Mouse (Mus musculus) hindbrain, embryonic 13.5 days (tissue): ENCODE measurements around the gene 2810408A11Rik. TPM values are rescaled to one million over a fixed set of nuclear protein-coding genes. Genes with fewer than 3 reads are reported as not detected.

Experiments
- ATAC-seq: fragments of 200-750 bp; cut with Nextera tagmentation; 2 replicates; pipeline ENCODE4 v1.8.0; 2017; ENCODE audit warnings: moderate TSS enrichment; ENCODE audit not compliant: low FRiP score
- H3K27ac ChIP-seq: fragments of 300-500 bp; sonication (generic); 2 replicates; pipeline ENCODE4 v1.5.1; 2015; ENCODE audit warnings: inconsistent platforms, mild to moderate bottlenecking, moderate library complexity
- H3K27me3 ChIP-seq: fragments of 300-500 bp; sonication (generic); 2 replicates; pipeline ENCODE4 v1.6.1; 2015; ENCODE audit warnings: mild to moderate bottlenecking, inconsistent platforms
- H3K36me3 ChIP-seq: fragments of 300-500 bp; sonication (generic); 2 replicates; pipeline ENCODE4 v1.6.1; 2015; ENCODE audit warnings: mild to moderate bottlenecking, inconsistent platforms
- H3K4me1 ChIP-seq: fragments of 300-500 bp; sonication (generic); replicated peaks from 2 replicates; pipeline ENCODE4 v1.6.1; 2015; ENCODE audit warnings: inconsistent platforms
- H3K4me2 ChIP-seq: fragments of 300-500 bp; sonication (generic); 2 replicates; pipeline ENCODE4 v1.6.1; 2015; ENCODE audit warnings: inconsistent platforms, mild to moderate bottlenecking, moderate library complexity
- H3K4me3 ChIP-seq: fragments of 300-500 bp; sonication (generic); 2 replicates; pipeline ENCODE4 v1.5.1; 2015; ENCODE audit warnings: mild to moderate bottlenecking, inconsistent platforms
- H3K9ac ChIP-seq: fragments of 300-500 bp; sonication (generic); 2 replicates; pipeline ENCODE4 v1.6.1; 2015; ENCODE audit warnings: mild to moderate bottlenecking, inconsistent platforms
- H3K9me3 ChIP-seq: fragments of 300-500 bp; sonication (generic); 2 replicates; pipeline ENCODE4 v1.6.1; 2016; ENCODE audit warnings: inconsistent platforms
- WGBS: fragments of 180-500 bp; shearing (Covaris S2); methylation state at CpG from one replicate; pipeline ENCODE4 v1.1.7; 2015; 5-methylcytosine and 5-hydroxymethylcytosine counted together
- polyA plus RNA-seq: library from polyadenylated mRNA; unstranded; fragments of >200 nt; fragmentation: Nextera tagmentation; extraction: Ambion mirVana; gene quantifications from 2 replicates; pipeline ENCODE4 v1.2.1, GENCODE M21; 2015

Gene 2810408A11Rik
- polyA plus RNA-seq, 1 experiment from 2014 or later, result 10.3 TPM

DNA sequence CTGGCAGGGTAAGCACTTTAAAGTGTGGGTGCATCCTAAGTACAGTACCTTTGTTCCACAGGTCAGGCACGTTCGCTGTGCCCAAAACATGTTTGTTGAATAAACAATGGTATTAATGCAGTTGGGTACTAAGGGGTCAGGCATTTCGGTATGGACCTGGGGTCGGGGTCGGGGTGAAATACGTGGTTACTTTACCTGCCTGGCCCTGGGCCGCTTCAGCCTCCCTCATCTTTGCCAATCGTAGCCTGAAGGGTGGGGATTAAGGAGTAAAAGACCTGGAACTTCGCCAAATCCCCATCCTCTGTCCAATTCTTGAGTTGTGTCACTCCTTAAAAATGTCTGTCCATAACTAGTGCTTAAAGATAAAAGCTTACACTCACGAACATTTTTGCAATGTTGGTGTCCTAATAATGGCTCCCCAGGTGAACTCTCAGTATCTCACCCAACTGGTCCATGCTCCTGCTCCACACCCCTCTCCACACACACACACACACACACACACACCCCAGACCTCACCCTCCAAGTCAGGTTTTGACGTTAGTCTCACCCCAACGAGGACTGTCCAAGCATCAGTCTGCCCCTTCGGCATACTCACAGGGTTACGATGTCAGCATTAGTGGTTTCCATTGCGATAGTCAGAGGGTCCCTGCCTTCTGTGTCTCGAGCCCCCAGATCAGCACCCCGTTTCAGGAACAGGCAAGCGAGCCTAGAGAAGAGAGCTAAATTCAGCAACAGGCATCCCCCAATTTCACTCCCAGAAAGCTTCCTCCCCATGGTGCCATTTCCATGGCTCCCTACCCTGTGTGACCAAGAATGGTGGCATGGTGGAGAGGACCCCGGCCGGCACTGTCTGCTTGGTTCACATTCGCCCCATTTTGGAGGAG lies 18.8 kb downstream of the 2810408A11Rik start:
- no peak overlapping the region for H3K27ac ChIP-seq
- H3K36me3 ChIP-seq, result no peaks in the 10 kb centered on the region
- H3K4me2 ChIP-seq, result peak overlapping the region; percentile 73
- 64% methylated on average over 21 of the region's 21 CpGs for WGBS
- H3K9me3 ChIP-seq, result no peaks in the 10 kb centered on the region
- H3K27me3 ChIP-seq, result peaks cover 42% of the 10 kb centered on the region
- ATAC-seq, result no peak
- H3K9ac ChIP-seq, result 0 out of 2 replicates have a peak overlapping the region, but pooled peaks have one; percentile 71
- H3K4me3 ChIP-seq, result peak overlapping the region; percentile 40
- H3K4me1 ChIP-seq, result peaks cover 34% of the 10 kb centered on the region

DNA sequence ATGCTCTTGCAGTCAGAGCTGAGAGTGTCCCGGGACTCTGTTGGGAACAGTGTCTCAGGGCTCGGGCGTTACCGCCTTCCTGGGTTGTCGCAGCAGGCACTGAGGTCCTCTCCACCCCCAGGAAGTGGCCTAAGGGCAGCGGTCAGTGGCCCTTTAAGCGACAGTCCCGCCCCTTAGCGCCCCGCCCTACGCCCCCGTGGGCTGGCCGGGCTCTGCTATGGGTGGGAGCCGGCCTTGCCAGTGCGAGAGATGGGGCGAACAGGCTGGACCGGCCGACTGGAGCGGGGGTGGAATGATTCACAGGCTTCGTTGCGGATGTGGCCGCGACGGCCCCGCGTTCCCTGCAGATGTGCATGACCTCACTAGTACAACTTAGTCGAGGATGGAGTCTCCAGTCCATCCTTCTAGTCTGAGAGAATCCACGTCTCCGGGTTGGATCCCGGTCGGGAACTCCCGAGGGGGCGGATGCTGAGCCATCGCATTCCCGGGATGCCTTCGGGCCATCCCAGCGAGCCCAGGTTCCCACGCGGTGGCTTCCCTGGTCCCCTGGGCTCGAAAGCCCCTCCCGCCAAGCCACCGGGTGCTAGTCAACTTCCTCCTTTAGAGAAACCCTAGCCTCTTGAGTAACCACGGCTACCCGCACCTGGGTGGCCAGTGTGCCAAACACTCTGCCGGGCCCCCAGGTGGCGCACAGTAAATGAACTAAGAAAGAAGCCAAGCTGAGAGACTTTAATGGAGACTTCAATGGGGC lies 19.8 kb downstream of the 2810408A11Rik start, which contains the start of gene Kctd11:
TSS of gene Kctd11 (minus strand) at position 554 of the 751 bp plus-strand sequence.
- Histone ChIP-seq H3K9me3 (no peaks in the 10 kb centered on the region), H3K9ac (peak within 1 kb of the TSS; percentile 71), H3K27me3 (peaks cover 42% of the 10 kb centered on the region), H3K4me3 (peak within 1 kb of the TSS; percentile 40), H3K4me1 (peaks cover 36% of the 10 kb centered on the region), H3K27ac (peak within 1 kb of the TSS; percentile 58), H3K36me3 (no peaks in the 10 kb centered on the region), H3K4me2 (peak within 1 kb of the TSS; percentile 73)
- ATAC-seq, result peak; percentile 82
- WGBS, result under 1% methylated on average over 41 of the region's 46 CpGs

DNA sequence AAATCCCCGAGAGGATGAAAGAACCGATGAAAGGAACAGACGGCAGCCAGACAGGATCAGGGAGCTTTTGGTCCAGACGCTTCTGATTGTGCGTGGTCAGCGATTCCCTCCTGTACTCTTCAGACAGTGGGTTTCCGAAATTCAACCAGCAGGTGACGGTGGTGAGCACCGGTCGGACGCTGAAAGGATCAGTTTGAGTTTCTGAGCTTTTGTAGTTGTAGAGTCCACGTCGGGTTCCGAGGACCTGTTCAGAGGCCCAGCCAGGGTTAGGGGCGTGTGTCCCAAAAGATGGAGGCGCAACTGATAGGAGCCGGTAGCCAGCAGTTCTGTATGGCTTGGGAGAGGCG lies 20.3 kb downstream of the 2810408A11Rik start:
- Histone ChIP-seq H3K27me3 (peaks cover 40% of the 10 kb centered on the region), H3K27ac (peak overlapping the region; percentile 58), H3K9ac (peak overlapping the region; percentile 71), H3K4me1 (peaks cover 36% of the 10 kb centered on the region), H3K4me2 (peak overlapping the region; percentile 73), H3K9me3 (no peaks in the 10 kb centered on the region), H3K36me3 (no peaks in the 10 kb centered on the region), H3K4me3 (peak overlapping the region; percentile 40)
- ATAC-seq, result no peak; the same call in 1 of the 2 replicates
- under 1% methylated on average over 18 of the region's 18 CpGs for WGBS

DNA sequence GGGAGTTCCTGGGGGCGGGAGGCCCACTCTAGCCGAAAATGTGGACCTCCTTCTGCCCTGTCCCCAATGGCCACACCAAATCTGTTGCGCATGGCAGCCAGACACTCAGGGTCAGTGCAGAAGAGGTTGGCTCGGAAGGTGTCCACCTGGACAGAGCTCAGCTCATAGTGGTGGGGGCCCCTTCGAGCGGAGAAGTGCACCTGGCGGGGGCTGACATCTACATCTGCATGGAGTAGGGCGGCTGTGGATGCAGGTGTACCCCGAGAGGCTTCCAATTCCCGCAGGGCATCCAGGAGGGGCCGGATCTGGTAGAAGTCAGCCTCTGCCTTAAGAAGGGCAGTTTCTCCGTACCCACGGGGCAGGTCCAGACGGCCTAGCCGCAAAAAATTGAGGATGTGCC lies 21.1 kb downstream of the 2810408A11Rik start:
- WGBS, result 60% methylated on average over 15 of the region's 15 CpGs

DNA sequence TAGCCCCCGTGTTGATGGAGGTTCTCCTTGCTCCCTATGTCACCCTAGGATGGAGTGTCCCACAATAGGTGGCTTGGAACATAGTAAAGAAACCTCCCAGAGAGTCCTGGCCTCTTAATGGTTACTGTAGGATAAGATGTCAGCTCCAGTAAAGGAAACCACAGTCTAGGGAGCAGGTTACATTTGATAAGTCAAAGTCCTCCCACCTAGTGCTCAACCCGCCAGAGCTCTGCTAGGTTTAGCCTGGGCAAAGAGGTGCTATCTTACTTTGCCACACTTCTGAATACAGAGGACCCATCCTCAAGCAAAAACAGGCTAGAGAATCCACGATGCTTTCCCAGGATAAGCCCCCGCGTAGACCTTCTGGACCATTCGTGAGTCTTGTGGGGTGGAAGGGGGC lies 21.8 kb downstream of the 2810408A11Rik start:
- no peak for ATAC-seq
- H3K4me3 ChIP-seq, result no peak overlapping the region
- H3K27ac ChIP-seq, result no peak overlapping the region
- 0 out of 2 replicates have a peak overlapping the region, but pooled peaks have one; percentile 73 for H3K4me2 ChIP-seq
- WGBS, result 89% methylated on average over 6 of the region's 6 CpGs
- H3K4me1 ChIP-seq, result peaks cover 36% of the 10 kb centered on the region
- H3K36me3 ChIP-seq, result no peaks in the 10 kb centered on the region
- peaks cover 36% of the 10 kb centered on the region for H3K27me3 ChIP-seq
- H3K9ac ChIP-seq, result no peak overlapping the region
- H3K9me3 ChIP-seq, result no peaks in the 10 kb centered on the region

More for the DNA sequence above, 21.1 kb downstream of the 2810408A11Rik start:
- Histone ChIP-seq H3K4me3 (peak overlapping the region; percentile 40), H3K4me1 (peaks cover 36% of the 10 kb centered on the region), H3K9me3 (no peaks in the 10 kb centered on the region), H3K4me2 (peak overlapping the region; percentile 73), H3K36me3 (no peaks in the 10 kb centered on the region), H3K27ac (no peak overlapping the region), H3K9ac (peak overlapping the region; percentile 58), H3K27me3 (peaks cover 38% of the 10 kb centered on the region)
- no peak for ATAC-seq

DNA sequence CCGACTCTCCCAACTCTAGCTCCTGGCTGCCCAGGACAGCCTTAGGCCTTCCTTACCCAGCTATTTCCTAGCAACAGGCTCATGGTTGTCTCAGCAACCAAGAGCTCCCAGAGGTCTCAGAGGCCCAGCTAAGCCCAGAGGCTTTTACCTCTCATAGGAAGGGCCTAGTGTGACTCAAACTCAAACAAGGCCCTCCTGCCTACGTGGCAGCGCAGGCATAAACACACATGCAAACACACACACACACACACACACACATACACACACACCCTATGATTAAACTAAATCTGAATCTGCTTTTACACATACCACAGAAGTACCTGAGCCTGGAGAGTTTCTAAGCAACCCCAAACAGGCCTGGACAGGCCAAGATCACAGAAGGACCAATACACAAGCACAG lies 22.4 kb downstream of the 2810408A11Rik start:
- Histone ChIP-seq H3K27ac (0 out of 2 replicates have a peak overlapping the region, but pooled peaks have one; percentile 30), H3K4me1 (peaks cover 36% of the 10 kb centered on the region), H3K4me2 (no peak overlapping the region), H3K9me3 (no peaks in the 10 kb centered on the region), H3K9ac (no peak overlapping the region), H3K27me3 (peaks cover 35% of the 10 kb centered on the region), H3K4me3 (no peak overlapping the region), H3K36me3 (no peaks in the 10 kb centered on the region)
- ATAC-seq, result no peak
- 79% methylated on average over 3 of the region's 3 CpGs for WGBS

DNA sequence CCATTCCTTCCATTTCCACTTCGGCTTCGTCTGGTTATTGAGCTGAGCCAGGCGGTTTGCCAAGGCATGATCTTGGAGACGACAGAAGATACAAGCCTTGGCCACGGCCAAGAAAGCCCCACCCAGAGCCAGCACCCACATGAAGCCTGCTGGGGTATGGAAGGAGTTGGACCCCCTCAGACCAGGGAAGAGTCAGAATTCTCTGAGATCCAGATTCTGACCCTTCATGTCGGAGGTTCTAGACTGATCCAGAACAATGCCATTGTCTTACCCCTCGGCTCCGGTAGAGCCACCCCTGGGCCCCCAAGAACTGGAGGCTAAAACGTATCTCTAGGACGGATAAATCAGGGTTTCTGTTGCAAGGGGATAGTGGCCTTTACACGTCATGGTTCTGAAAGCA lies 22.9 kb downstream of the 2810408A11Rik start, which contains the start of gene Tmem95:
TSS of gene Tmem95 (minus strand) at position 141 of the 400 bp plus-strand sequence.
- H3K9ac ChIP-seq, result no peak within 1 kb of the TSS
- no peak for ATAC-seq
- peak within 1 kb of the TSS; percentile 33 for H3K4me2 ChIP-seq
- no peaks in the 10 kb centered on the region for H3K36me3 ChIP-seq
- 95% methylated on average over 11 of the region's 11 CpGs for WGBS
- H3K4me3 ChIP-seq, result peak within 1 kb of the TSS; percentile 12; the same call in 1 of the 2 replicates
- peaks cover 36% of the 10 kb centered on the region for H3K4me1 ChIP-seq
- 0 out of 2 replicates have a peak within 1 kb of the TSS, but pooled peaks have one; percentile 30 for H3K27ac ChIP-seq
- no peaks in the 10 kb centered on the region for H3K9me3 ChIP-seq
- H3K27me3 ChIP-seq, result peaks cover 35% of the 10 kb centered on the region

DNA sequence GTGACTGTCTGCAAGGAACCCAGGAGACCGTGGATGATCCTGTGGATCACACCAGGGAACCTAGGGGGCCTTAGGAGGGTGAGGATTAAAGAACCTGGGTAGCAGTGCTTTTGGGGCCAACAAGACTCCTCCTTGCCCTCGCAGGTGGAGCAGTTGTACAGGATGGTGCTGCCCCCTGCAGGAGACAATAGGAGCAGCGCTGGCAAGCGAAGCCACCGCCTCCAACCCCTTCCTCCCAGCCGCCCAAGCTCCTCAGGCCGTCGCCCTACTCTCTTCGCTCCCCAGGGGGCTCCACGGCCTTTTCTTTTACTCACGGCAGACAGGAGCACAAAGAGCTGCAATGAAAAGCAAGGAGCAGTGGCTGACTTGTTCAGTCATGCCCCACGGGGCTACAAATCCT lies 23.9 kb downstream of the 2810408A11Rik start:
- H3K4me3 ChIP-seq, result peak overlapping the region; percentile 12; the same call in 1 of the 2 replicates
- H3K9me3 ChIP-seq, result no peaks in the 10 kb centered on the region
- 0 out of 2 replicates have a peak overlapping the region, but pooled peaks have one; percentile 24 for H3K9ac ChIP-seq
- 2% methylated on average over 12 of the region's 12 CpGs for WGBS
- peak overlapping the region; percentile 33 for H3K4me2 ChIP-seq
- H3K36me3 ChIP-seq, result no peaks in the 10 kb centered on the region
- peaks cover 36% of the 10 kb centered on the region for H3K4me1 ChIP-seq
- H3K27me3 ChIP-seq, result peaks cover 26% of the 10 kb centered on the region
- H3K27ac ChIP-seq, result no peak overlapping the region
- peak; percentile 45; the same call in 1 of the 2 replicates for ATAC-seq

DNA sequence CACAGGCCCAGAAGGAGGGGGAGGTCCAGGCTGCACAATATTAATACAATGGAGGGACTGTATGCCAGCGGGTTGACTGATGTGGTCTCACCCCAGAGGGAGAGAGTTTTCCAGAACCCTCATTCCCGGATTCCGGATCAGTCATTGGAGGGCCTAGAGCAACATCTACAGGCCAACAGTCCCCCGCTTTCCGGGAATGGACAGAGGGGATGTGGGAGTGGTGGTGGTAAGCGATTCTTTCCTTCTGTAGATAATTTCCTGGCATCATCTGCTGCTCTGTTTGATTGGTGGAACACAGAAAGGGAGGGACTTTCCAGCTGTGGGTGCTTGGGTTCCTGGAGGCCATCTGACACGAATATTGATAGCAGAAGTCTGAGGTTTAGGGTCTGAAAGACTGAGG lies 24.6 kb downstream of the 2810408A11Rik start:
- WGBS, result 68% methylated on average over 7 of the region's 7 CpGs
- Histone ChIP-seq H3K27me3 (peaks cover 19% of the 10 kb centered on the region), H3K9me3 (no peaks in the 10 kb centered on the region), H3K27ac (no peak overlapping the region), H3K9ac (0 out of 2 replicates have a peak overlapping the region, but pooled peaks have one; percentile 24), H3K4me2 (no peak overlapping the region), H3K4me1 (peaks cover 29% of the 10 kb centered on the region), H3K4me3 (no peak overlapping the region), H3K36me3 (no peaks in the 10 kb centered on the region)
- ATAC-seq, result no peak

DNA sequence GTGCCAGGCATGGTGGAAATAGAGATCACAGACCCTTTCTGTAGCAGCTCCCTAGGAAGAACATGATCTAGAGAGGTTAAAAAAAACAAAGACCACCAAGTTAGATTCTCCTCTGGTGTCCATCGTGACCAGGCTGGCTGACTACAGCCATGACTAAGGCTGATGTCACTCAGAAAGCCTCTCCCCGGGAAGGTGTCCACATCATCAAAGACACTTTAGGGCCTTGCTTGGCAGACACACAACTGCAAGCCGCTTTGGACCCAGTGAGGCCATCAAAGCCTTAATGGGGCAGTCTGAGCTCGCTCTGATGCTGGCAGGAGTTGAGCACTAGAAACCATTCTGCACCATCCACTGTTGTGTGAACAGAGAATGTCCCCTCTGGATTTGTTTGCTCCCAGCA lies 28.3 kb downstream of the 2810408A11Rik start:
- H3K27ac ChIP-seq, result no peak overlapping the region
- ATAC-seq, result no peak
- H3K4me2 ChIP-seq, result no peak overlapping the region
- H3K27me3 ChIP-seq, result no peaks in the 10 kb centered on the region; the same call in 1 of the 2 replicates
- H3K9ac ChIP-seq, result no peak overlapping the region
- H3K4me3 ChIP-seq, result no peak overlapping the region
- H3K4me1 ChIP-seq, result peaks cover 4% of the 10 kb centered on the region; the same call in 1 of the 2 replicates
- H3K9me3 ChIP-seq, result no peaks in the 10 kb centered on the region
- no peaks in the 10 kb centered on the region for H3K36me3 ChIP-seq
- WGBS, result 85% methylated on average over 4 of the region's 4 CpGs

DNA sequence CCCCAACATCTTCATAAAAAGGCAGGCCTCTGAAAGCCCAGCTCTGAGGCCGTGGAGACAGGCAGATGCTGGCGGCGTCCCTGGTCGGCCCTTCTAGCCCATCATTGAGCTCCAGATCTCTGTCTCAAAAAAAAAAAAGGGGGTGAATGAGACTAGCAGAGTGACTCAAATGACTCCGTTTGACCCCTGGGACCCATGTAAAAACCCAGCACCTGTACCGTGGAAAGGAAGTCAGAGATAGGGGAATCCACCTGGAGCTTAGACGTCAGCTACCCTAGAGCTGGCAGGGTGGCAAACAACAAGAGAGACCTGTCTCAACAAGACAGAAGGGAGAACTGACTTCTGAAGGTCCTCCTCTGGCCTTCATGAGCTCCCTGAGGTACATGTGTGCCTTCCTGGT lies 29.0 kb downstream of the 2810408A11Rik start:
- Histone ChIP-seq H3K9ac (no peak overlapping the region), H3K36me3 (no peaks in the 10 kb centered on the region), H3K4me3 (no peak overlapping the region), H3K27me3 (no peaks in the 10 kb centered on the region; the same call in 1 of the 2 replicates), H3K9me3 (no peaks in the 10 kb centered on the region), H3K4me1 (no peaks in the 10 kb centered on the region), H3K4me2 (no peak overlapping the region), H3K27ac (no peak overlapping the region)
- no peak for ATAC-seq
- 88% methylated on average over 7 of the region's 7 CpGs for WGBS
